Mouse (Mus musculus) heart, embryonic 11.5 days (tissue): Measurements from ENCODE around the gene Gm20388. TPM values are rescaled to one million over a fixed set of nuclear protein-coding genes. Genes with fewer than 3 reads are reported as not detected.

Source experiments
- ATAC-seq: fragments of 200-750 bp; cut with Nextera tagmentation; replicated peaks from 2 replicates; pipeline ENCODE4 v1.8.0; 2017; ENCODE audit warnings: moderate library complexity; ENCODE audit not compliant: insufficient number of reproducible peaks, low FRiP score, low TSS enrichment
- H3K27ac ChIP-seq: fragments of 300-500 bp; sonication (generic); 2 replicates; pipeline ENCODE4 v1.5.1; 2014; ENCODE audit warnings: mild to moderate bottlenecking, low read depth, low read length
- H3K27me3 ChIP-seq: fragments of 300-500 bp; sonication (generic); 2 replicates; pipeline ENCODE4 v1.6.1; 2014; ENCODE audit warnings: mild to moderate bottlenecking, low read length, mixed read lengths; ENCODE audit not compliant: control insufficient read depth, insufficient read depth
- H3K36me3 ChIP-seq: fragments of 300-500 bp; sonication (generic); 2 replicates; pipeline ENCODE4 v1.6.1; 2014; ENCODE audit warnings: mild to moderate bottlenecking, low read length, moderate library complexity, mixed read lengths; ENCODE audit not compliant: control insufficient read depth, insufficient read depth
- H3K4me1 ChIP-seq: fragments of 300-500 bp; sonication (generic); 2 replicates; pipeline ENCODE4 v1.6.1; 2014; ENCODE audit warnings: low read length; ENCODE audit not compliant: control insufficient read depth, insufficient read depth
- H3K4me2 ChIP-seq: fragments of 300-500 bp; sonication (generic); 2 replicates; pipeline ENCODE4 v1.6.1; 2014; ENCODE audit warnings: mild to moderate bottlenecking, moderate library complexity
- H3K4me3 ChIP-seq: fragments of 300-500 bp; sonication (generic); 2 replicates; pipeline ENCODE4 v1.5.1; 2014; ENCODE audit warnings: low read depth, low read length
- H3K9ac ChIP-seq: fragments of 300-500 bp; sonication (generic); 2 replicates; pipeline ENCODE4 v1.6.1; 2014; ENCODE audit warnings: mild to moderate bottlenecking, low read depth, low read length, moderate library complexity
- H3K9me3 ChIP-seq: fragments of 300-500 bp; sonication (generic); replicated peaks from 2 replicates; pipeline ENCODE4 v1.6.1; 2016; ENCODE audit warnings: low read length; ENCODE audit not compliant: control insufficient read depth
- WGBS: fragments of 180-500 bp; shearing (Covaris S2); extraction: QIAGEN DNeasy Blood & Tissue Kit; methylation state at CpG from one replicate; pipeline ENCODE4 v1.1.7; 2014; ENCODE audit not compliant: insufficient replicate concordance; 5-methylcytosine and 5-hydroxymethylcytosine counted together
- polyA plus RNA-seq: library from polyadenylated mRNA; unstranded; fragments of >200 nt; fragmentation: Nextera tagmentation; extraction: Ambion mirVana; gene quantifications from 2 replicates; pipeline ENCODE4 v1.2.1, GENCODE M21; 2014

Gene Gm20388
- polyA plus RNA-seq, 1 experiment from 2014 or later: 6.4 TPM

GRCm38 (mm10) chr8:122104658-122105057 lies 2194.0 kb downstream of the Gm20388 start:
- ATAC-seq: no peak
- Histone ChIP-seq H3K4me3 (no peak overlapping the region), H3K27me3 (no peaks in the 10 kb centered on the region), H3K4me1 (peaks cover 36% of the 10 kb centered on the region), H3K4me2 (no peak overlapping the region), H3K9ac (no peak overlapping the region), H3K9me3 (no peaks in the 10 kb centered on the region), H3K36me3 (no peaks in the 10 kb centered on the region), H3K27ac (no peak overlapping the region)
- WGBS: 71% methylated on average over 4 of the region's 4 CpGs

- WGBS: 25% methylated on average over 9 of the region's 9 CpGs
- H3K36me3 ChIP-seq: no peaks in the 10 kb centered on the region
- H3K27ac ChIP-seq: 0 out of 2 replicates have a peak overlapping the region, but pooled peaks have one; percentile 6
- 0 out of 2 replicates have a peak, but pooled peaks have one; percentile 19 for ATAC-seq
- H3K4me3 ChIP-seq: no peak overlapping the region
- no peak overlapping the region for H3K9ac ChIP-seq
- no peaks in the 10 kb centered on the region for H3K27me3 ChIP-seq
- H3K4me2 ChIP-seq: no peak overlapping the region
- no peaks in the 10 kb centered on the region for H3K9me3 ChIP-seq
- H3K4me1 ChIP-seq: peaks cover 36% of the 10 kb centered on the region
Observed at GRCm38 (mm10) chr8:122106270-122106669, 2195.6 kb downstream of the Gm20388 start.

DNA sequence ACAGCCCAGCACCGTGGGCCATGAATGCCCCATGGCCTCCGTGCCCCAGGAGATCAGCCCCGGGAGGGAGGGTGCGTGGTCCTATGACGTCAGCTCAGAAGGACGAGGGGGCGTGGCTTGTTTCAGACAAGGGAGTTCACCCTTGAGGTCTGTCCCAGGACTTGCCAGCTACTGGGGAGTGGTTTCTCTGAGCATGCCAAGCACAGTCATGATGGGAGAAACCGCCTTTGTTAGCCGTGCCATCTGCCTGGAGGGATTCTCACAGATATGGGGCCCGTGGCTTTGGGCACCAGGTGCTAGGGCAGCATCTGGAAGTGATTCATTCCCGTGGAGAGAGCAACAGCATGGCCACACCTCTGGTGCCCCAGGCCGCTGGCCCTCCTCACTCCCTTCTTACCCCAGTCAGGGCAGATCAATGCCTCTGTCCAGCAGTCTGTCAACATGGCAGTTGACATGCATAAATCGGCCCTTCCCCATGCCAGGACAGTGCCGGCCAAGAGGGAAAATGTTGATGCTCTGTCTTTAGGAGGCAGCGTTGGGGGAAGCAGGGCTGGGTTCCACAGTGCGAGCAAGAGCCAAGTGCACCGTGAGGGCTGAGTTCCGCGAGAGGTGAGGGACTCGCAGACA lies 2199.7 kb downstream of the Gm20388 start:
- H3K4me2 ChIP-seq: no peak overlapping the region
- H3K27ac ChIP-seq: no peak overlapping the region
- ATAC-seq: 0 out of 2 replicates have a peak, but pooled peaks have one; percentile 24
- no peak overlapping the region for H3K9ac ChIP-seq
- no peak overlapping the region for H3K4me3 ChIP-seq
- no peaks in the 10 kb centered on the region for H3K9me3 ChIP-seq
- WGBS: 56% methylated on average over 20 of the region's 20 CpGs
- no peaks in the 10 kb centered on the region for H3K36me3 ChIP-seq
- peaks cover 14% of the 10 kb centered on the region for H3K4me1 ChIP-seq
- no peaks in the 10 kb centered on the region for H3K27me3 ChIP-seq

- H3K4me3 ChIP-seq: no peak overlapping the region
- 49% methylated on average over 6 of the region's 6 CpGs for WGBS
- no peak overlapping the region for H3K4me2 ChIP-seq
- no peaks in the 10 kb centered on the region for H3K36me3 ChIP-seq
- no peaks in the 10 kb centered on the region for H3K9me3 ChIP-seq
- H3K9ac ChIP-seq: no peak overlapping the region
- no peaks in the 10 kb centered on the region for H3K27me3 ChIP-seq
- ATAC-seq: no peak
- no peak overlapping the region for H3K27ac ChIP-seq
- peaks cover 14% of the 10 kb centered on the region for H3K4me1 ChIP-seq
Observed at GRCm38 (mm10) chr8:122110867-122111253, 2200.2 kb downstream of the Gm20388 start.

- ATAC-seq: no peak
- no peaks in the 10 kb centered on the region for H3K27me3 ChIP-seq
- no peak overlapping the region for H3K27ac ChIP-seq
- 48% methylated on average over 11 of the region's 11 CpGs for WGBS
- H3K4me3 ChIP-seq: no peak overlapping the region
- H3K4me1 ChIP-seq: peaks cover 6% of the 10 kb centered on the region
- no peaks in the 10 kb centered on the region for H3K36me3 ChIP-seq
- no peaks in the 10 kb centered on the region for H3K9me3 ChIP-seq
- no peak overlapping the region for H3K9ac ChIP-seq
- no peak overlapping the region for H3K4me2 ChIP-seq
Observed at GRCm38 (mm10) chr8:122111745-122112144, 2201.1 kb downstream of the Gm20388 start.

DNA sequence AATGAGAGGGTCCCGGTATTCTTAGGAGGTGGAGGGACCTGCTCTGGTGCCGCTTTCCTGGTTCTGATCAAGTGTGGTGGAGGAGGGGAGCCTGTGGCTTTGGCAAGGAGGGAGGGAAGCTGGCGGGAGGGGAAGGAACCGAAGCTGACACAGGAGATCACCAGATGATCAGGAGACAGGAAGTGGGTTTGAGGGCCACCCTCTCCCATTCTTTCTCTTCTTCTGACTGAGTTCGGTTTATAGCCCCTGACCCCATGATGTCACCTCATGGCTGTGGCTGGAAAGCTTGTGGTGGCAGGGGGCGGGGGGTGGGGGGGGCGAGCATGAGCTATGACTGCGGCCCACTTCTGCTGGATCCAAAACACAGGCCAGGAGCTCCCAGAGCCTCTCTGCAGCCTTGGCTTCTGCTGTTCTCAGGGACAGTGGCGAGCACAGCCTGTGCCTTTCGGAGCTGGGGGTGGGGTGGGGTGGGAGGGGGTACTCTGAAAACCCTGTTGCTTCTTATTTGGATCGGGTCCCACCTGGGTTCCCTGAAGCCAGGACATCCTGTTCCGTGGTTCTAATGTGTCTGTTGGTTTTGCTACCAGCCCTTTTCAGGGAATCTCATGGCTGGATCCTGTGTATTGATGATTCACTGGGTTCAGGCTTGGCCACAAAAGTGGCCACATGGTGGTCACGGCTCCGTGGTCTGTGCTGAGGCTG lies 2201.8 kb downstream of the Gm20388 start:
- H3K4me2 ChIP-seq: no peak overlapping the region
- no peak overlapping the region for H3K4me3 ChIP-seq
- no peaks in the 10 kb centered on the region for H3K36me3 ChIP-seq
- no peak overlapping the region for H3K27ac ChIP-seq
- H3K9me3 ChIP-seq: no peaks in the 10 kb centered on the region
- H3K4me1 ChIP-seq: no peaks in the 10 kb centered on the region
- no peaks in the 10 kb centered on the region for H3K27me3 ChIP-seq
- H3K9ac ChIP-seq: no peak overlapping the region
- WGBS: 68% methylated on average over 14 of the region's 14 CpGs
- ATAC-seq: no peak

- WGBS: 73% methylated on average over 2 of the region's 2 CpGs
- Histone ChIP-seq H3K27me3 (no peaks in the 10 kb centered on the region), H3K4me1 (peaks cover 6% of the 10 kb centered on the region), H3K4me3 (no peak overlapping the region), H3K9ac (no peak overlapping the region), H3K36me3 (no peaks in the 10 kb centered on the region), H3K9me3 (no peaks in the 10 kb centered on the region), H3K27ac (no peak overlapping the region), H3K4me2 (no peak overlapping the region)
- no peak for ATAC-seq
Observed at GRCm38 (mm10) chr8:122114890-122115289, 2204.2 kb downstream of the Gm20388 start.

GRCm38 (mm10) chr8:122116716-122117357 lies 2206.2 kb downstream of the Gm20388 start:
- Histone ChIP-seq H3K4me3 (no peak overlapping the region), H3K4me2 (no peak overlapping the region), H3K4me1 (peaks cover 6% of the 10 kb centered on the region), H3K9ac (no peak overlapping the region), H3K9me3 (no peaks in the 10 kb centered on the region), H3K36me3 (no peaks in the 10 kb centered on the region), H3K27ac (no peak overlapping the region), H3K27me3 (no peaks in the 10 kb centered on the region)
- ATAC-seq: no peak
- 86% methylated on average over 7 of the region's 7 CpGs for WGBS
